Mouse (Mus musculus) layer of hippocampus, postnatal 14 days (tissue): ENCODE data around the gene Gdf10. TPM values are rescaled to one million over a fixed set of nuclear protein-coding genes. Genes with fewer than 3 reads are reported as not detected.

Experiments
- DNase-seq, 2 experiments: peaks; one replicate each; pipeline ENCODE4 v3.0.0; 2021 to 2022; ENCODE audit warnings: low spot score in 2 of 2, mixed read lengths in 1 of 2
- long read RNA-seq, 2 experiments: library from polyadenylated mRNA; stranded (forward); transcript quantifications; one replicate each; pipeline ENCODE4 v2.0.0; 2021
- total RNA-seq, 2 experiments: library from RNA; stranded (reverse); gene quantifications; 2 replicates each; pipeline ENCODE4 v1.2.3; 2021

The Gdf10 gene
- 1 to 10 TPM; 9.3 TPM for total RNA-seq
- long read RNA-seq, experiment 1, full-length matches to known transcripts = 23 of 25 reads
- long read RNA-seq, experiment 1, partial matches to known transcripts = 1 of 25 reads
- long read RNA-seq, experiment 1, other reads (novel, unspliced or antisense) = 1 of 25 reads
- long read RNA-seq, experiment 2, full-length matches to known transcripts = 20 of 21 reads
- long read RNA-seq, experiment 2, partial matches to known transcripts = 0 of 21 reads
- long read RNA-seq, experiment 2, other reads (novel, unspliced or antisense) = 1 of 21 reads

DNA sequence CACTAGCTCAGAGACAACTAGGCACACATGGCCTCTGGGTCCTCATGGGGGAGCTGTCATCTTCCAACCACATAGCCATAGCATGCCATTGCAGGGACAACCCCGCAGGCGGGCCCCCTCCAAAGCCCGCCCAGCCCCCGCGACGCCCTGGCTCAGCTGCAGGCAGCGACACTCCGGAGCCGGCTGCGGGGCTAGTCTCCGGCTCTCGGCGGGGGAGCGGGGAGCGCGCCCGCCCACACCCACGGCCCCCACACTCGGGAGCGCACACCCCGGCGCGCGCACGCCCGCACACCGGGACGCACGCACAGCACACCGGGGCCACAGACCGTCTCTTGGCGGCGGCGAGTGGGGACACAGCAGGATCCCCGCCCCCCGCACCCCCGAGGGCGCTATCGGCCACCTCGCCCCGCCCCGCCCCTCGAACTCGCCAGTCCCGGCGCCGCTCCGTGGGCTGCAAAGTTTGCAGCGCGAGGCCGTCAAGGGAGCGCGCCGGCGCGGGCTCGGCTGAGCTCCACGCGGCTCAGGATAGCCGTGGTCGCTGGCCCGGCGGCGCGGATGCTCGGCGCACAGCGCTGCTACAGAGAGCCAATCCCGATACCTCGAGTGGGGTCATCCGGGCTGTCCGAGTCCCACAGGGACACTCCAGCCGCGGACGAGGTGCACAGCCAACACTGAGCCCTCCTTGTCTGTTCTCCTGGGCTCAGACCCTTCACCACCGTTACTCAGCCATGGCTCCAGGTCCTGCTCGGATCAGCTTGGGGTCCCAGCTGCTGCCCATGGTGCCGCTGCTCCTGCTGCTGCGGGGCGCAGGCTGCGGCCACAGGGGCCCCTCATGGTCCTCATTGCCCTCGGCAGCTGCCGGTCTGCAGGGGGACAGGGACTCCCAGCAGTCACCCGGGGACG lies at the start of gene Gdf10:
TSS of gene Gdf10 (plus strand) at position 420 of the 903 bp plus-strand sequence.
- DNase-seq = peak in 1 of 2 experiments; percentile 40

DNA sequence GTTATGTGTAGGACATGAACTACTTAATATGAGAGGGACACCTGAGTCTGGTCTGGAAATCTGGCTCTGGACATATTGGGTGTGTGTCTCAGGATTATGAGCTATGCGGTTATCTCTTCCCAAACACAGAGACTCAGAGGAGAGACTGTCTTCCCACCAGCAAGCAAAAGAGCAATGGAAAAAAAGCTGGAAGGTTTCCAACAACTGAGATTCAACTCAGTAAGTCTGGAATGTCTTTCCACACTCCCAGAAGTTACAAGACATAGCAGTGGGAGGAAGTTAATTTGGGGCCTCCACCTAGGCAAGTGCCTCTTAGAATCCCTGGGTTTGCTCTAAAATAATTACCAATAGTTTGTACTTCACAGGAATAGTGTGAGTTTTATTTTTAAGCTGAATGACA lies 44.6 kb upstream of the Gdf10 start:
- no peak for DNase-seq

DNA sequence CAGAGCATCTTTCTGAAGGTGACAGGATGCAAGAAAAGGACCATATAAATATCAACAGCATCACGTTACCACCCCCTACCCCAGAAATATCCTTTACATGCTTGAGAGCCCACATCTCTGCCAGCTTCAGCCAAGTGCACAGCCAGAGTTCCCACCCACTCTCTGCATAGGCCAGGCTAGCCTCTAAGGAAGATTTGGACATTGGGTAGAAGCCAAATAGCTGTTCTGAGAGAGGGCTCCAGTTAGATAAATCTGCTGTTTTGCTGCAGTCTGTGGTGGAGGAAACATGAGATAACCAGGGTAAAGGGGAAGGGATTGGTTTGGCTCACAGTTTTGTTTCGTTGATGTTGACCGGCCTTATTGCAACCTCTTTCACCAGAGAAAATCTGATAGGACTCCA lies 43.2 kb upstream of the Gdf10 start:
- DNase-seq = no peak

DNA sequence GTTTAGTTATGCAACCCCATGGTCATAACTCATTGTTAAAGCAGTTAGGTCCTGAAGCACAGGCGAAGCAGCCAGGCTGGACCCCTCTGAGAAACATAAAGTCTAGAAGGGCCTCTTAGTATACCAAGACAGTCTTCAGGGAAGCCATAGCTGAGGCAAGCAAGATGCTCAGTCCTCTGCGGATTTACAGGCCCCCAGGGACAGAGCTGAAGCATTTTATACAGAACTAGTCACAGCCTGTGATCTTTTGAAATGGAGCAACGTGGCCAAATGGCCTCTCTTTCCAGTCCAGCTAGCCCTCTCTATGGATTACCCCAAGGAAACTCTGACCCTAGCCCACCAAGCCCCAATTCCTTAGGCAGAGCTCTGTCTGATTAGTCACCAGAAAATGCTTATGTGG lies 41.9 kb upstream of the Gdf10 start:
- no peak for DNase-seq

DNA sequence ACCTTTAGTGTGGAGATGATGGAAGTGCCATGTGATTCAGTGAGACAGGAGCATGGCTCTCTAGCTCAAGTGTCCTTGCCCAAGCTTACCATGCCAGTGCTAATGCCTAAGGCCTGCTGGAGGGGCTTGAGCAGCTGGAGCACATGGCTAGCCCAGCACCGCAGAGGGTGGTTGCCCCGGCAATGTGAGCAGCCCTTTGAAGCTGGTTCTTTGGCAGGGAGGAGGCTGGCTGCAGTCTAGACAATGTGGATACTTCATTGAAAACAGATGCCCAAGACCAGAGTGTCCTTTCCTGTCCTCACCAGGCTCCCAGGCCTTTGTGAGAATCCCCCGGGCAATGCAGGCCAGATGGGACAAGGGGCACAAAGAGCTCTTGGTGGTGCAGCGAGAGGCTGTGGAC lies 40.3 kb upstream of the Gdf10 start:
- peak in 1 of 2 experiments; percentile 58 for DNase-seq

DNA sequence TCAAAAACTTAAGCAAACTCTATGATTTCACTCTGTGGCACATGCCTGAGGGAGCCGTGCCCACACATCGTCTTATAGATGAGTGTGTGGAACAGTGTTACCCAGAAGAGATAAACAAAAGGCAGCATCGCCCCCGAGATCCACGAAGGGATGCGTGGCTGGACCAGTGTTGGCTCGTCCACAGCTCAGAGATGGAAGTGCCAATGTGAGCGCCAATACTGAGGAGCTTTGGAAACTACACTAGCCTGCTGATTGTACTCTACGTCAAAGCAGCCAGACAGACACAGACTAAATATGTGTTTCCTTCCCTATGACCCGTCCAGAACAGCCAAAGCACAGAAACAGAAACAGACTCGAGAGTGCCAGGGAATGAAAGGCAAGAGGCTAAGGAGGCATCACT lies 37.9 kb upstream of the Gdf10 start:
- peak in 1 of 2 experiments; percentile 19 for DNase-seq

DNA sequence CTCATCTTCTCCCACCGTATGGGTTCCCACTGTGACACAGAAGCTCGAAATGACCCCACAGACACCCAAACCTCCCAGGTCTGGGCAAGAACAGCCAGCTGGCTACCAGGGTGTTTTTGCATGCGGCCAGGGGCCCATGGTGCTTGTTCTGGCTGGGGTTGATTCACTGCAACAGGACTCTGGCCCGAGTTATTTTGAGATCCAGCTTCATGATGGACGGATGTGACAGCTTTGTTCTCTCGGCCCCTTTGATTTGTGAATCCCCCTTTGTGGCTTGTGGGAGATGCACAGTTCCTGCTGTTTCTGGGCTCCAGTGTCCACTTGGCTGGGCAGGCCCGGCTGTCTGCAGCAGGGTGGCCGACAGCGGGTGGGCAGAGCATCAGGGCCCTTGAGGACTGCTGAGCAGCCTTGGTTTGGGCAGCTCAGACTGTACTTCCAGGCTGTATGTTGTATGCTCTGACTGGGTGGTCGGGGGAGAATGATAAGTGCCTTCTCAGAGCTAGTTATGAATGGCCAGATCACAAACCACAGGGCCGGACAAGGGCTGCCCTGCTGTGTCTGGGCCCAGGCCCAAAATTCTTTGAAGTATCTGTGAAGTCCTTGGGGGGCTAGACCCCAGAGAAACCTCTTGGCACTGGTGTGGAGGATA lies 34.9 kb upstream of the Gdf10 start:
- no peak for DNase-seq

DNA sequence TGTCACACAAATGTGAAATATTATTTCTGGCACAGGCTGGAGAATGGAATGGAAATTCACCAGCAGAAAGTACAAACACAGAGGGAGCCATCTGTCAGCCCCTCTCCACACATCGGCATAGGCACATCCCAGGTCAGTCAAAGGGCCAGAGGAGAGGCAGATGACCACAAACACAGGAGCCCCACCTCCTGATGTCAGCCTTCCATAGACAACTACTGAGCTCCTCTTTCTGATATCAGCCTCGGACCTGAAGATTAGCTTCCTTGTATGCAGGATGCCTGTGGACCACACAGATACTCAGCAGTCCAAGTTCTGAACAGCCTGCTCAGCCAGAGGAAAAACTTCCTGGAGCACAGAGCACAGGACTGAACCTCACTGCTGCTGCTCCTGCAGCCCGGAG lies 33.4 kb upstream of the Gdf10 start:
- DNase-seq = no peak

DNA sequence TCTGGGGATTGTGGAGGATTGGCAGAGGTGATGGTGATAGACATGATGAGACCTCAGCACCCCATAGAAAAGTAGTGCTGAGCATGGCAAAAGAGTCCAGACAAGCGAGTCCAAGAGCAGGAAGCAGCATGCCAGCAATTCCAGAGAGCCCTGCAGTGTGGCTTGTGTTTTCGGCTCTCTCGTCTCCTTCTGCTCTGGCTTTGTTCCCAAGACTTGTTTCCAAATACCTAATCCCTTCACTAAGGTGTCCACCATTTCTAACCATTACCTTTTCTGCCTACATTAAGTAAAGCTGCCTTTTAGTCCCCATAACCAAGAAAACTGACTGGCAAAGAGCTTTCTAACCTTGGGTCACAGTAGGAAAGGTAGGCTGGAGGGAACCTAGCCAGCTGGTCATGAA lies 31.9 kb upstream of the Gdf10 start:
- DNase-seq = no peak

DNA sequence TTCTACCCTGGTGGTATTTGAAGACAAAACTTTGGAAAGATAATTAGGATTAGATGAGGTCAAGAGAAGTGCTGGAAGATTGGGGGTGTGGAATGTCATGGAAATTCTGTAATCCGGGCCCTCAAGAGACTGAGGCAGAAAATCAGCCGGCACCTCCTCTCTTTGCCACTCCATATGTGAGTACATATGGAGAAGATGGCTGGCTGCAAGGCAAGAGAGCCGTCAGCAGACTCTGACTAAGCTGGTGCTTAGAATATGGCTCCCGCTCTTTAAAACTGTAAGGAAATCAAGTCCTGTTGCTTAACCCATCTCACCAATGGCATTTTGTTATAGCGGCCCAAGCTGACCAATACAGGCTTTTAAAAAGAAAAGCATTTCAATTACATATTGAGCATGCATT lies 27.6 kb upstream of the Gdf10 start:
- DNase-seq = no peak

DNA sequence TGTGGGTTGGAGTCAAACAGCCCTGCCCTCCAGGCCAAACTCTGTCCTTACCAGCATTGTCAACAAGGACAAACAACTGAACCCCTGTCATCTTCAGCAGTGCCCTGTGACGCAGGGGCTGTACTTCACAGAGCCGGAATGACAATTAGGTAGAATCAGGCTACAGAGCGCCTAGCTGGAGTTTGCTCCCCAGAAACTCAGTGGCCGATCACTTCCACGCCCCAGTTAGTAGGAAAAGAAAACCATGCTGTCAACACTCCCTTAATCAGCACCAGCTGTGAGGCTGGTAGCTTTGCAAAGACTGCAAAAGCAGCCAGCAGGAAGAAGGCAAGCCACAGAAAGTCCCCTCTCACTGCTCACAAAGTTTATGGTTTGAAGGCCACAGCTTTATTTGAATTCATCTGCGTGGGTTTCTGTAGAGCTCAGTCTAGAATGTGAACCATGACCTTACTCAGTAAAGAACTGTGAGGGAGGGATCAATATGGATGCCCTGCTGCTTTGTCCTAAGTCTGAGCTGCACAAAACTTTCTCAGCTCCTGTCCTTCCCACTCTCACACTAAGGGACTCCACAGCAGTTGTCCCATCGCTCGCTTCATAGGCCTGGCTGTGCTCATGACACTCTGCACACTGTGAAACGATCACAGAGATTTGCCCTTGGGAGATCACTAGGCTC lies 26.6 kb upstream of the Gdf10 start:
- no peak for DNase-seq

DNA sequence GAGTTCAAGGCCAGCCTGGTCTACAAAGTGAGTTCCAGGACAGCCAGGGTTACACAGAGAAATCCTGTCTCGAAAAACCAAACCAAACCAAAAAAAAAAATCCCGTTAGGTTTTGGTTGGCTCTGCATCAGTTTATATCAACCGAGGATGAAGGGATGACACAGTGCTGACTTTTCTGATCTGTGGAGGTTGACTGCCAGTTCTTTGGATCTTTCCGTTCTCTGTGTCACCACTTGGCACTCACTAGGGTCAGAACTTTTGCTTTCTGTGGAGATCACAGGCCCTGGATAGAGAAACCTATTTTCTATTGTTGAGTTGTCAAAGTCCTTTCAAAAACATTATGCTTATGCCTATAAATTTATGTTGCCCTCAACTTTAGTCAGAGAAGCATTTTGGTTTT lies 20.6 kb upstream of the Gdf10 start:
- DNase-seq = no peak

DNA sequence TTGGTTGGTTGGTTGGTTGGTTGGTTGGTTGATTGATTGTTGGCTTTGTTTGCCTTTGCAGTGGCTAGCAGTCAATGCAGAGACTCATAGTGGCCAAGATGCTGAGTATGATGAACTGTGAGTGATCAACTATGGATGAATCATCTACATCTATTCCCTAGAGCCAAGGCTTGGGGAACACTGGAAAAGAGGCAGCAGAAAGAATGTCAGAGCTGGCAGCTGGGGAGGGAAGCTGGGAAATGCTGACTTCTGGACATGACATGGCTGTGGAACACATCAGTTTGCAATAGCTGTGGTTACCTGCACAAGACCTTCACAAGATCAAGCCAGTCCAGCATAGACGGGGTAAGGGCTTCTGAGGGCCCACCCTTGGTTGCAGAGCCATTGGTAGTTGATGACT lies 20.2 kb upstream of the Gdf10 start:
- DNase-seq = no peak

DNA sequence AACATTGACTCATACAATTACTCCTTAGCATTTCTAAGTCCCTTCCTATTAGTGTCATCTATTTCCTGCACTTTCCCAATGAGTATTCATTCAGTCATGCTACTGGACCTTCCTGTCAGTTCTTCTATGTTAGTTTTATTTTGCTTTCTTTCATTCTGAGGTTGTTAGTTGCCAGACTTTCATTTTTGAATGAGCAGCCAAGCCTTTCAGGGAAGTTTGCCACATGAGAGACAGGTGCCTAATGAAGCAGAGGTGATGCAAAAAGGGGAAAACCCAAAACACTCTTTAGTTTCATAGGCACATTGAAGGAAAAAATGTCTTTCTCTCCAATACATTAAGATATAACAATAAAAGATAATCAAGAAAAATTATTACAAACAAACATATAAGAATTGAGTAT lies 18.5 kb upstream of the Gdf10 start:
- no peak for DNase-seq

DNA sequence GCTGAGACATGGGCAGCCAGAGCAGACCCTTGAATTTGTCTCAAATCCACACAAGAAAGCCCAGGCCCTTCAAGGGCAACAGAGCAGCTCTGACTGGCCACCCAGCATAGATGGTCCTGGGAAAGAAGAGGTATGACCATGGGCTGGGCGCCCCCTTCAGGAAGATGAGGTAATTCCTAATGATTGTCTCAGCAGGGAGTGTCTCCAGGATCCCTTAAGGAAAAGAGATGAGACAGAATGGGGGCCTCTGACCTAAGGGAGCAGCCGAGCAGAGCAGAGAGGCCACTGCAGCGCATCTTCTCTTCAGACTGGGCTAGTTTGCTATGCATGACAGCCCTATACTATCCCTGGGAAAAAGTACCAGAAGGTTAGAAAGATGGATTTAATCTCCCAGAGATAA lies 9.7 kb upstream of the Gdf10 start:
- DNase-seq = peak in 1 of 2 experiments; percentile 51

DNA sequence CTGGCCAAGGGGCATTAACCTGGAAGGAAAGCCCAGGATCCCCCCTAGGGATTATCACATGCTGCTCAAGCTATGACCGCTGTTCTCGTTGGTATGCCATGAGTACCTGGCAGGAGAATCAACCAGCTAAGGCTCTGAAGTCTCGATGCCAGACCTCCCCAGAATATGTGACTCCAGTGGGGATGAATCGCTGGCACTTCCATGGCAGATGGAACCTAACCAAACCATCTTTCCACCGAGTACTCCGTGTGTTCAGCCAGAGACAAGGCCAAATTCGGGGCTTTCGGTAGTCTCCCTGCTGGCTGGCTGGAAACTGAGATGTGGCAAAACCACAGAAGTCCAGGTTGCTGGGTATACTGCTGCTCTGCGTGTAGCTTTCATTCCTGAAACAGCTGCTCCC lies 9.2 kb upstream of the Gdf10 start:
- DNase-seq = peak in 1 of 2 experiments; percentile 36

DNA sequence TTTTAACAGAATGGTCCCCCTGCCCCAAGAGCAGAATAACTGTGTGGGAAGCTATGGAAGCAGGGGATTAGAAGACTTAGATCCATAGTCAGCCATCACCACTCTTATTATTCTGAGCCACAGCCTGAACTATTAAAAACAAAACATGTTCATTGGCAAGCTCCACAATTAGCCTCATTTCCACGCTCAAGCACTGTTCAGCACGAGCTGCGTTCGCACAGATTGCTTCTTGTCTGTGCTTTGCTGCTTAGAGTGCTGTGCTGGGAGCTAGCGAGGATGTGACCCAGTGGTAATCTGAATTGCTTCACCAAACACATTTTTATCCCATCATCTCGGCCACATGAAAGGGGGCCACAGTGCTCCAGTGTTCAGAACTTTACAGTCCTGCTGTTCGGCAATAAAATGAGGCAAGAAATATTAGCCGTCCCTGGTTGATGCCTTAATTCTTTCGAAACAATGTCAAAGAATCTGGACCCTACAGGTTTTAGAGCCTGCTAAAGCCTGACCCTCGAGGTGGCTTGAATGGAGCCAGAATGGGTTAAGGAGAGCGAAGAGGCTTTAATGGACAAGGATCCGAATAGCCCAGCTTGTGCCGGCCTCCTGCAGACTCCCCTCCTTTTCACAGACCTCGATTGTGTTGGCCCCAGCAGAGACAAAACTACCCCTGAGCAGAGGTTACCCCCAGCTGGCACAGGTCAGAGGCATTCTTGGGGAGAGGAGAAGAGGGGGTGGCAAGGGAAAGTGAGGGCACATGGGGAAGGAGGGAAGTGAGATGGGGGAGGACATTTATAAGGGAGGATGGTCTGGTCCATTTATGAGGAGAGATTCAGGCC lies 2.4 kb upstream of the Gdf10 start:
- DNase-seq = peak in 1 of 2 experiments; percentile 85

DNA sequence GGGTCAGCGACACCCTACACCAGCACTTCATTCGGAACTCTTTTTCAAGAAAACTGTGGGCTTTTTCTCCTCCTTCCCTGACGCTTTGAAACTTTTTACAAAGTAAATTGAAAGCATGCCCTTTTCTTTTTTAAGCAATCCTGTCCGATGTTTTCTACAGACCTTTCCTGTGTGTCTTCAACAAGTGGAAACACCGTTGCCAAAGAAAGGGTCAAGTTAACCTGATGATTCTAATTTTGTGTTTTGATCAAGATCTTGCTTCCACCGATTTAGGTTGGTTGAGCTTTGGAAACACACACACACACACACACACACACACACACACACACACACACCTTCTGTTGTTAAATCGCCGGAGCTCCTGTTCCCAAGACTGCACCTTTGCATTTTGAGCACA lies 618 bp upstream of the Gdf10 start:
- DNase-seq = no peak

DNA sequence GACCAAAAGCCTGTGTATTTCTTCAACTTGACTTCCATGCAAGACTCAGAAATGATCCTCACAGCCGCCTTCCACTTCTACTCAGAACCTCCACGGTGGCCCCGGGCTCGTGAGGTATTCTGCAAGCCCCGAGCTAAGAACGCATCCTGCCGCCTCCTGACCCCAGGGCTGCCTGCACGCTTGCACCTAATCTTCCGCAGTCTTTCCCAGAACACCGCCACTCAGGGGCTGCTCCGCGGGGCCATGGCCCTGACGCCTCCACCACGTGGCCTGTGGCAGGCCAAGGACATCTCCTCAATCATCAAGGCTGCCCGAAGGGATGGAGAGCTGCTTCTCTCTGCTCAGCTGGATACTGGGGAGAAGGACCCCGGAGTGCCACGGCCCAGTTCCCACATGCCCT lies 8.5 kb downstream of the Gdf10 start:
- no peak for DNase-seq

DNA sequence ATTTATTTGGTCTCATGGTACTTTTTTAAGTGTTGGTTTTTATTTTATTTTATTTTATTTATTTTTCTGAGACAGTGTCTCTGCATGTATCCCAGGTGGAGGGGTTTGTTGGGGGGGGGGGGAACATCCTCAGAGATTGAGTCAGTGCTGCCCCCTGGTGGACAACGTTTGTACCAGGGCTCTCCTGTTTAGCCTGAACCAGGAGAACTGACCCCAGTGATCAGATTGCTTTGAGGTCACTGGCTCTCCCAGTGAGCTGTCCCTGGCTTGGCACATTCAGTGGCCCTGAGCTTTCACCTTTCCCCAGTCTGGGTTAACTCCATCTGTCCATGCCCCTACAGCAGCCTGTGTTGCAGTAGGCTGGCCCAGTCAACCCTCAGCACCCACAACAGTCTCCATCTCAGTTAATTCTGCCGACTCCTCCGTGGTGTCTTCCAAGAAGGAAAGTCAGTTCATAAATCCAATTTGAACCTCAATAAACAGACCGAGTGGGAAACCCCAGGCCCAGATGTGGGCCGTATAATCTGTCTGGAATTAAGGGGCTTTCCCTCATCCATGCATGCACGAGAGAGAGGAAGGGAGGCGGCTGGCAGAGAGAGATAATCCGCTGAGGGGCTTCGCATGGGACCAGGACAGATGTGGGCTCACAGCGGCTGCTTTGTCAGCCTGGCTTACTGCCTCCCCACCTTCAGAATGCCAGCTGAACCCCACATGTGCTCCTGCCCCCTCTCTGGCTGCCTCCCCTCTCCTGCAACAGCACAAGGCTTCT lies 9.7 kb downstream of the Gdf10 start:
- DNase-seq = peak in 1 of 2 experiments; percentile 52
